ENCODE assay signal across 9 mouse cellular contexts in genomic region chr4:130002157-130002556, GRCm38 (mm10). TPM values are rescaled to one million over a fixed set of nuclear protein-coding genes. Genes with fewer than 3 reads are reported as not detected.
DNase-seq lines count a peak whose midpoint lies in the region; ATAC-seq and TF ChIP-seq lines count a peak whose summit lies in the region.
"Had no signal": no experiment of that assay in that cellular context is flagged by ENCODE, and none has a peak within 500 bp of the region (broad histone marks: within the 10 kb centered on the region; RNA-seq: fewer than 3 reads in every experiment).

No protein-coding gene starts in this region.

- peak overlapping the region; percentile 57 for H3K27ac ChIP-seq in heart, embryonic 15.5 days
- H3K27ac ChIP-seq in midbrain, embryonic 14.5 days (replicated peaks; ENCODE audit: low read depth, low read length) = peak overlapping the region; percentile 41; the same call in 1 of the 2 replicates
- no peak overlapping the region for H3K27ac ChIP-seq in midbrain, embryonic 10.5 days (replicated peaks)
- H3K27ac ChIP-seq in left cerebral cortex, adult 2 months = peak overlapping the region; percentile 47; the same call in 1 of the 2 replicates
- H3K27ac ChIP-seq in stomach, embryonic 16.5 days (ENCODE audit: low read length) = peak overlapping the region; percentile 34; the same call in 1 of the 2 replicates

- no peak overlapping the region for H3K4me3 ChIP-seq in heart, embryonic 15.5 days
- H3K4me3 ChIP-seq in midbrain, embryonic 14.5 days (replicated peaks; ENCODE audit: low read depth, low read length) = no peak overlapping the region
- H3K4me3 ChIP-seq in midbrain, embryonic 10.5 days = no peak overlapping the region
- no peak overlapping the region for H3K4me3 ChIP-seq in left cerebral cortex, adult 2 months
- H3K4me3 ChIP-seq in stomach, embryonic 16.5 days (replicated peaks; ENCODE audit: low read length) = no peak overlapping the region

- intact Hi-C loops in left cerebral cortex, adult 2 months (cut with DNase I) = no loop called here

- H3K4me1 ChIP-seq in heart, embryonic 15.5 days (replicated peaks) = peaks cover 28% of the 10 kb centered on the region
- peaks cover 18% of the 10 kb centered on the region for H3K4me1 ChIP-seq in midbrain, embryonic 14.5 days (ENCODE audit: control insufficient read depth, insufficient read depth, low read length)
- peaks cover 30% of the 10 kb centered on the region for H3K4me1 ChIP-seq in midbrain, embryonic 10.5 days
- H3K4me1 ChIP-seq in stomach, embryonic 16.5 days (ENCODE audit: control insufficient read depth, insufficient read depth, low read length) = peaks cover 20% of the 10 kb centered on the region

- peaks cover 54% of the 10 kb centered on the region for H3K27me3 ChIP-seq in heart, embryonic 15.5 days
- H3K27me3 ChIP-seq in midbrain, embryonic 14.5 days (ENCODE audit: control insufficient read depth, insufficient read depth, low read length) = no peaks in the 10 kb centered on the region
- H3K27me3 ChIP-seq in midbrain, embryonic 10.5 days (ENCODE audit: low read depth, poor library complexity, severe bottlenecking) = peaks cover 50% of the 10 kb centered on the region
- 0 out of 2 replicates have a peak, but pooled peaks cover 8% of the 10 kb centered on the region for H3K27me3 ChIP-seq in stomach, embryonic 16.5 days (ENCODE audit: control insufficient read depth, insufficient read depth, low read length)

- no peaks in the 10 kb centered on the region for H3K36me3 ChIP-seq in heart, embryonic 15.5 days
- H3K36me3 ChIP-seq in midbrain, embryonic 14.5 days (ENCODE audit: control insufficient read depth, insufficient read depth, low read length) = 0 out of 2 replicates have a peak, but pooled peaks cover 3% of the 10 kb centered on the region
- no peaks in the 10 kb centered on the region for H3K36me3 ChIP-seq in midbrain, embryonic 10.5 days
- no peaks in the 10 kb centered on the region for H3K36me3 ChIP-seq in stomach, embryonic 16.5 days (ENCODE audit: control insufficient read depth, insufficient read depth, low read length)

- no peak overlapping the region for H3K4me2 ChIP-seq in heart, embryonic 15.5 days
- H3K4me2 ChIP-seq in midbrain, embryonic 14.5 days (ENCODE audit: low read length) = no peak overlapping the region
- H3K4me2 ChIP-seq in stomach, embryonic 16.5 days (ENCODE audit: low read depth, low read length) = no peak overlapping the region

- no peak for DNase-seq in heart, postnatal 4 days
- DNase-seq in midbrain, embryonic 14.5 days = peak; percentile 55
- no peak for DNase-seq in midbrain, embryonic 10.5 days (ENCODE audit: low spot score)
- no peak for DNase-seq in left cerebral cortex, adult 2 months (ENCODE audit: extremely low spot score in 1 of 2, low spot score in 2 of 2)
- no peak for DNase-seq in ovary, adult 18-20 months (ENCODE audit: low spot score)
- no peak for DNase-seq in thymus, postnatal 36 days
- DNase-seq: cerebellum, postnatal 25 days had no signal

- peak; percentile 61 for ATAC-seq in heart, embryonic 15.5 days (replicated peaks; ENCODE audit: insufficient number of reproducible peaks, insufficient read depth, low FRiP score, low read depth)
- ATAC-seq in midbrain, embryonic 14.5 days (ENCODE audit: low FRiP score, low TSS enrichment) = no peak
- peak; percentile 19; the same call in 1 of the 2 replicates for ATAC-seq in stomach, embryonic 16.5 days (ENCODE audit: insufficient read depth, low FRiP score)

- WGBS in heart, embryonic 15.5 days = 46% methylated on average over 10 of the region's 10 CpGs
- 63% methylated on average over 10 of the region's 10 CpGs for WGBS in midbrain, embryonic 14.5 days
- WGBS in midbrain, embryonic 10.5 days = 81% methylated on average over 10 of the region's 10 CpGs
- WGBS in stomach, embryonic 16.5 days = 63% methylated on average over 10 of the region's 10 CpGs

- no peak overlapping the region for H3K9ac ChIP-seq in heart, embryonic 15.5 days
- no peak overlapping the region for H3K9ac ChIP-seq in midbrain, embryonic 14.5 days (replicated peaks; ENCODE audit: low read length)
- H3K9ac ChIP-seq in stomach, embryonic 16.5 days (ENCODE audit: low read length) = no peak overlapping the region

- TF ChIP-seq CTCF in left cerebral cortex, adult 2 months (IDR thresholded peaks at IDR 0.05) = no peak

- no peaks in the 10 kb centered on the region for H3K9me3 ChIP-seq in heart, embryonic 15.5 days (replicated peaks)
- no peaks in the 10 kb centered on the region for H3K9me3 ChIP-seq in midbrain, embryonic 14.5 days (ENCODE audit: control insufficient read depth, low read length)
- H3K9me3 ChIP-seq in midbrain, embryonic 10.5 days (replicated peaks) = no peaks in the 10 kb centered on the region
- H3K9me3 ChIP-seq in stomach, embryonic 16.5 days (replicated peaks; ENCODE audit: control insufficient read depth, low read length) = no peaks in the 10 kb centered on the region

RNA-seq across cellular contexts. Expression of gene Adgrb2, which starts 17.5 kb away (rescaled TPM):
- polyA plus RNA-seq in heart, embryonic 15.5 days (2015; fragmentation: Nextera tagmentation; extraction: Ambion mirVana) = 1.3 and 2.2 TPM in 2 replicates
- 1 to 10 TPM; 5.5 to 6.6 TPM for total RNA-seq in heart, postnatal 4 days (2021)
- polyA plus RNA-seq in midbrain, embryonic 14.5 days (2014; fragmentation: Nextera tagmentation; extraction: Ambion mirVana) = 15.9 and 16.9 TPM in 2 replicates
- polyA plus RNA-seq in midbrain, embryonic 10.5 days (2016; fragmentation: Nextera tagmentation; extraction: Ambion mirVana) = 1.6 and 2.0 TPM in 2 replicates
- total RNA-seq in left cerebral cortex, adult 2 months (2021) = 100 to 1,000 TPM; 422 to 424 TPM
- 1.6 and 1.9 TPM in 2 replicates for polyA plus RNA-seq in stomach, embryonic 16.5 days (2015; fragmentation: Nextera tagmentation; extraction: Ambion mirVana)

RNA-seq across cellular contexts. Expression of gene Col16a1, which starts 45.5 kb away (rescaled TPM):
- 36.5 and 55.2 TPM in 2 replicates for polyA plus RNA-seq in heart, embryonic 15.5 days (2015; fragmentation: Nextera tagmentation; extraction: Ambion mirVana)
- 10 to 100 TPM; 33.1 to 34.7 TPM for total RNA-seq in heart, postnatal 4 days (2021)
- polyA plus RNA-seq in midbrain, embryonic 14.5 days (2014; fragmentation: Nextera tagmentation; extraction: Ambion mirVana) = 4.3 and 4.4 TPM in 2 replicates
- 3.8 and 5.8 TPM in 2 replicates for polyA plus RNA-seq in midbrain, embryonic 10.5 days (2016; fragmentation: Nextera tagmentation; extraction: Ambion mirVana)
- total RNA-seq in left cerebral cortex, adult 2 months (2021) = 10 to 100 TPM; 16.2 to 20.1 TPM
- 55.6 and 75.1 TPM in 2 replicates for polyA plus RNA-seq in stomach, embryonic 16.5 days (2015; fragmentation: Nextera tagmentation; extraction: Ambion mirVana)
